Mouse (Mus musculus) erythroblast, adult 5-6 weeks (primary cell): Measurements from ENCODE around the gene Nup214. TPM values are rescaled to one million over a fixed set of nuclear protein-coding genes. Genes with fewer than 3 reads are reported as not detected.

Experiments used
- ATAC-seq: replicated peaks from 2 replicates; pipeline ENCODE4 v1.8.0; 2016; ENCODE audit warnings: moderate number of reproducible peaks, mild to moderate bottlenecking, moderate TSS enrichment, inconsistent platforms; ENCODE audit not compliant: poor library complexity, low FRiP score, severe bottlenecking
- total RNA-seq, 2 experiments: library from RNA; stranded (forward) in 1 of 2; stranded (reverse) in 1 of 2; fragments of 150-400 nt in 1 of 2; fragments of 200-764, 138-1000 nt in 1 of 2; gene quantifications; 2 replicates each; pipeline versions ENCODE4 v1.2.3 to v1.2.4; 2015 to 2017; ENCODE audit warnings: low replicate concordance in 2 of 2

The Nup214 gene
- total RNA-seq (2015; ENCODE audit: low replicate concordance), result 13.4 and 27.4 TPM in 2 replicates
- 7.5 and 14.7 TPM in 2 replicates for total RNA-seq (2017; ENCODE audit: low replicate concordance)

DNA sequence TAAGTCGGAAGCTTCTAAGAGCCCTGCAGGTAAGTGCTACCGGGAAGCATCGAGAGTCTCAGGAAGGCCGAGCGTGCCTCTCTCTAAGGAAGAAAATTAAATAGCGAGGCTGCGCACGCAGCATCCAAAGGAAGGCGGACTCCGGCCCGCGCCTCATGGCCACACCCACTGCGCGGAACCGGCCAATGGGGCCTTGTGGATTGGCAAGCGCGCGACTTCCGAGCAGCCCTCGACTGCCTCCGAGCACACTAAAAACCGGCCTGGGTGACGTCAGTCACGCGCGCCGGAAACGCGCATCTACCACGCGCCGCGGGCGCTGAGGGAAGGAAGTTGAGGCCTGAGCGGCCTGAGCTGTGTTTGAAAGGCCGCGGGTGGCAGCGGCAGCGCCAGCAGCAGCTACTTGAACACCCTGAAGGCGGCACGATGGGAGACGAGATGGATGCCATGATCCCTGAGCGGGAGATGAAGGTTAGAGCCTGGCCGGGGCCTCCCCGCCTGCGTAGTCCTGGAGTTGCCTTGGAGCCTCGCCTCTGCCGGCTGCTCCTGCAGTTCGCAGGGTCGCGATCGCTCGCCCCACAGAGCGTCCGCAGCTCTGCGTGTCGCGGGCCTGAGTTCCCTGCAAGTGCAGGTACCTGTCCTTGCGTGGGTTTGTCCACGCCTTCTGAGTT lies at the start of gene Nup214:
TSS of gene Nup214 (plus strand) at position 296 of the 668 bp plus-strand sequence.
- ATAC-seq, result peak; percentile 97

- no peak for ATAC-seq
These were observed 49.4 kb upstream of the Nup214 start for GRCm38 (mm10) chr2:31924811-31925210.

DNA sequence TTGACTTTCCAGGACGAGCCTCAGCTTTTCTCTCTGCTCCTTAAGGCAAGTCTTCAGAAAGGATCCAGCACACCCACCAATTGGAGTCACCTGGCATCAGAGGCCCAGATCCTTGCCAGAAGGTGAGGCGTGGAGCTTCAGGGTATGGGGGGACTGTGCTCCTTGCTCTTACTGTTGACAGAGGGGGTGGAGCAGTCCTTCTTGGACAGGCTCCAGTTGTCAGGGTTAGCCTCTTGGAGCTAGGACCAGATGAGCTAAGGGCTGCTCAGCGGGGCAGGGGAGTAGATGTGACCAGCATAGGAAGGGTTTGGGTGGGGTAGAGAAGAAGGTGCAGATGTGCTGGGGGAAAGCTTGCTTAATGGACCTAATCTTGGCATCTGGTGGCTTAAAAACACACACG lies 48.3 kb upstream of the Nup214 start:
- no peak for ATAC-seq

- no peak for ATAC-seq
These were observed 44.6 kb upstream of the Nup214 start for GRCm38 (mm10) chr2:31929664-31930063.

DNA sequence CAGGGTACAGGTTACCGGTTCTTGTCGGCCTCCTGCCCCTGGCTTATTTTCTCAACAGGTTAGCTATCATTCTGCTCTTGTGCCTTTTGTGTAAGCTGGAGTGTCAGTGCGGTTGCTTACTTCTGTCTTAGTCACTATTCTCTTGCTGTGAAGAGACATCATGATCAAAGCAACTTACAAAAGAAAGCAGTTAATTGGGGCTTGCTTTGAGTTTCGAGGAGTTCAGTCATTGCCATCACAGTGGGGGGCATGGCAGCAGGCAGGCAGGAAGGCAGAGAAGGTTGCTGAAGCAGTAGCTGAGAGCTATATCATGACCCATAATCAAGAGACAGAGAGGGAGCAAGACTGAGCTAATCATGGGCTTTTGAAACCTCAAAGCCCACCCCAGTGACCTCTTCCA lies 39.7 kb upstream of the Nup214 start:
- ATAC-seq, result no peak

- 0 out of 2 replicates have a peak, but pooled peaks have one; percentile 26 for ATAC-seq
These were observed 39.2 kb upstream of the Nup214 start for GRCm38 (mm10) chr2:31935054-31935453.

- no peak for ATAC-seq
These were observed 35.9 kb upstream of the Nup214 start for GRCm38 (mm10) chr2:31938298-31938697.

GRCm38 (mm10) chr2:31943011-31943410 lies 31.2 kb upstream of the Nup214 start:
- ATAC-seq, result no peak

DNA sequence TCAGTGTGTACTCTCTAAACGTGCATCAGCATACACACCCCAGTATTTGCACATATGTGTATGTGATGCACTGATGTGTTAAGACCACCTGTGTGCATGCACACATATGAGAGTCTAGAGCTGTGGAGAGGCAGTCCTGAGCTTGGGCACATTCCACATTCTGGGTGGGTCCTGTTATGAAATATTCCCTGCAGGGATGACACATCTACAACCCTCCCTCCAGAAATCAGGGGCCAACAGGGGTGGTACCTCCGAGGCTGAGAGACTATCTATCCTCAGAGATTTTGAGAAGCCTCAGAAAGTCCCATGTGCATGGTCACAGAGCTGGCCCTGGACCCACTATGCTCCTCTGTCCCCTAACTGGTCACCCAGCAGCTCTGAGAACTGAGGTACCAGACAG lies 28.7 kb upstream of the Nup214 start:
- no peak for ATAC-seq

- no peak for ATAC-seq
These were observed 25.8 kb upstream of the Nup214 start for GRCm38 (mm10) chr2:31948392-31948791.

DNA sequence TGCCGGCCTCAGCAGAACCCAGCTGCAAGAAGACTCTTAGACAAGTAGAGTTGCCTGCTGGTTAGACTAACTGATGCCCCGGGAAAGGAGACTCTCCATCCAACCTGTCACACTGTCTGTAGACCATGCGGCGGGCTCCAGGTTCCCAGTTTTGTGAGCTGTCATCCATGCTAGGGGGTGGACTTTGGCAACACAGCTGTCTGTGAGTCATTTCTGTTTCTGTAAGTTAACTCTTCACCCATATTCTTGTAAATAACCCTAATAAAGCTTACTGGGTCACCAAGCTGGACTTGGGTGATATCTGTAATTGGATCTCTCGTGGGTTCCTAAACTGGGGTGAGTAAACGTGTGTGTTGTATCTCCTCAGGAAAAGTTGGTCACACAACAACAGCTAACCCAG lies 25.4 kb upstream of the Nup214 start:
- ATAC-seq, result no peak

DNA sequence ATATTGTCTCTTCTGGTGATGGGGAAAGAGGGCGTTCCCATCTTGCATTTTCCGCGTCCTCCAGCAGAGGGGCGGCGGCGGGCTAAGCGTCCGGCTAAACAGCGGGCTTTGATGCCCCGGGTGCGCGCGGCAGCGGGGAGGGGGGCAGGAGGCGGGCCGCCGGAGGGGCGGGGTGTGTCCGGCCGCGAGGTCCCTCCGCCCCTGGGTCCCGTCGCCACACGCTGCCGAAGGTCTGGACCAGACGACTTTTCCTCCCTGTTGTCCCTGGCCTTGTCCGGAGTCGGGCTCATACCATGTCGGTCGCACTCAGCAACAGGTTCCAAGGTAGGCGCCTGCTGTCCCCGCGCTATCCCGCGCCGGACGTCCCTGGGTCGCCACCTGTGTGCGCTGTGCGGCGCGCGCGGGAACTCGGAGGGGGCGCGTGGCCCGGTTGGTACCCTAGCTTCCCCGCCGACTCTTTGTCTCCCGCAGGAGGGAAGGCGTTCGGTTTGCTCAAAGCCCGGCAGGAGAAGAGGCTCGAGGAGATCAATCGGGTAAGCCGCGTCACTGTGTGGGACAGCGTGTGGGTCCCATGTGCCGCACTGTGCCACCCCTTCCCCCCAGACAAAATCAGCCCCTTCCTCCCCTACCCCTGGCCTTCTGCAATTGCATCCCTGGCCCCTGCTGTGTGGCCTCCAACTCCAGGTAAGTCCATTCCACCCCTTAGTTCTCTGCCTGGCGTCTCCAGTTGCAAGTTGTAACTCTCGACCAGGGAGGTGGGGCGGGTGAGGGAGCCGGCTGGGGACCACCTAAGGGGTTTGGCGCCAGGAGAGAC lies 24.0 kb upstream of the Nup214 start, which contains the start of gene Aif1l:
TSS of gene Aif1l (plus strand) at position 82 of the 814 bp plus-strand sequence.
- ATAC-seq, result no peak

- ATAC-seq, result no peak
These were observed 23.3 kb upstream of the Nup214 start for GRCm38 (mm10) chr2:31950966-31951365.

GRCm38 (mm10) chr2:31952236-31952635 lies 22.0 kb upstream of the Nup214 start:
- no peak for ATAC-seq

DNA sequence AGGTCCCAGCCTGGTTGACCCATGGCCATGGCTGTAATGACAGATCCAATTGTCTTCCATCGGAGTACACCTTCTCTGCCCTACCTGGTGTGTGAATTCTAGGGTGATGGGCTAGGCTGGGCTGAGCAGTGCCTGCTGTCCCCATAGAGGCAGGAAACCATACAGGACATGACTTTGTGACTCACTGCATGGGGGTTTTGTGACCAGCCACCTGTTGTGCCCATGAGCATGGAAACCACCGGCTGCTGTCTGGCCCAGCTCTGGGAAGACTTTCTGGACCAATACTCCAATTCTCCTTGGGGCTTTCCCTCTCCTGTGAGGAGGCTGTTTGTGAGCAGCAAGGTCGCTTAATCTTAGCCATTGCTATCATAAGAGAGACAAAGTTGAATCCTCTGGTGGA lies 21.5 kb upstream of the Nup214 start:
- ATAC-seq, result no peak

DNA sequence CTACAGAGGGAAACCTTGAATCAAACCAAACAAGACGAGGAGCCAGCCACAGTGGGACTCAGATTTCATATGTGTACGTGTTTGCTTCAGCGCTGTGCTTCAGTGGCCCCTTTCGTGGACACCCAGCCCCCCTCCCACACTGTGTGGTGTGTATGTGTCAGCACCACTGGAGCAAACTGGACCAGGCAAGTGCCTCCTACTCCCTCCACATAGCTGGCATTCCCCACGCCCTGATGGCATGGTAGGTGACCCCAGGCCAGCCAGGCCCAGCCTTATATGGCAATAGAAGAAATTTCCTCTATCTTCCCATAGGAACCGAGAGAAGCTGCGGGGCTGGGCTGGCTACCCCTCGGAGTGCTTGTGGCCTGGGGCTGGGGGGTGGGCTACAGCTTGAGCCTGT lies 20.5 kb upstream of the Nup214 start:
- ATAC-seq, result no peak

GRCm38 (mm10) chr2:31954779-31955181 lies 19.5 kb upstream of the Nup214 start:
- no peak for ATAC-seq

- no peak for ATAC-seq
These were observed 18.6 kb upstream of the Nup214 start for GRCm38 (mm10) chr2:31955686-31956085.

- ATAC-seq, result no peak
These were observed 17.0 kb upstream of the Nup214 start for GRCm38 (mm10) chr2:31957211-31957610.

DNA sequence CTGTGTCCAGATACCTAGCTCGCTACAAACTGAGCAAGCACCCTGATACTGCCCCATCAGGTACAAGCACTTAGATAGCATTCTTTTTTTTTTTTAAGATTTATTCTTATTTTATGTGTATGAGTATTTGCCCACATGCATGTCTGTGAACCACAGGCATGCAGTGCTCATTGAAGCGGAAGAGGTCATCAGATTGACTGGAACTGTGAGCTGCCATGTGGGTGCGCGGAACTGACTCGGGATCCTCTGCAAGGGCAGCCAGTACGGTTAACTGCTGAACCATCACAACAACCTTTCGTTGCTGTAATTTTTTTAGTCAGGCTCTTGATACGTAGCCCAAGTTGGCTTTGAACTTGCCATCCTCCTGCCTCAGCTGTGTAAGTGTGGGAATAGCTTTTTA lies 13.2 kb upstream of the Nup214 start:
- no peak for ATAC-seq

DNA sequence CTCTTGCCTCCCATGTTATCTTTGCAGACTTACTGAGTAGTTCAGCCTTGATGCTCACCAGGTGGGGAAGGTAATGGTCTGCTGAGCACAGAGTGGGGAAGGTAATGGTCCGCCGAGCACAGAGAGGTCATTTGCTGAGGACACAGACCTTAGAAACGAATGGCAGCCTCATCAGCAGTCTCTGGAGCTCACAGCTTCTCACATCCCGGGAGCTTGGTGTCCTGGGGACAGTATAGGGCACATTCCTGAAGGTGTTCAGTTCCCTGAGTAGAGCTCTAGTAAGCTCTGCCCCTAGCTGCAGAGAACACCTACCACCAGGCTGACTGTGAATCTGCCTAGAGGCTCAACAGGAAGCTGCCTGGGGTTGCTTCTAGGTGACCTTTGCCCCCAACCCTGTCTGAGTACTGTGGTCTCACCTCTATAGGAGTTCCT lies 12.4 kb upstream of the Nup214 start:
- ATAC-seq, result no peak
